Mouse (Mus musculus) Patski (cell line): Measurements from ENCODE around the gene Camta2. TPM values are rescaled to one million over a fixed set of nuclear protein-coding genes. Genes with fewer than 3 reads are reported as not detected.

Source experiments
- ATAC-seq: fragments of 100-300 bp; one replicate; pipeline ENCODE4 v1.8.0; 2021
- CTCF ChIA-PET: fragments of 350-600 bp; sonication (Branson Sonifier 250); formaldehyde crosslinking; loops from one replicate; lab custom pipeline; 2022; ENCODE audit warnings: inconsistent platforms; lab: Charles Lee
- POLR2A ChIA-PET: fragments of 350-600 bp; sonication (Branson Sonifier 250); formaldehyde crosslinking; loops from one replicate; lab custom pipeline; 2022; ENCODE audit warnings: antibody characterized with exemption, inconsistent platforms; lab: Charles Lee
- DNase-seq: peaks from one replicate; pipeline ENCODE4 v3.0.0-alpha.2; 2011; ENCODE audit warnings: low read depth, low spot score
- H3K27me3 ChIP-seq: fragments of 371-371 bp; one replicate; pipeline ENCODE4 v1.5.1; 2021
- CTCF ChIP-seq: fragments of 100-300 bp; IDR thresholded peaks from one replicate; pipeline ENCODE4 v1.5.1; 2021
- in situ Hi-C: fragments of 300-500 bp; cut with MboI; formaldehyde crosslinking; loops from 3 replicates; pipeline ENCODE4 v1.11.1; 2018; ENCODE audit warnings: low pct_unique_long_range_greater_than_20kb, mixed read lengths
- polyA plus RNA-seq: library from polyadenylated mRNA; unstranded; gene quantifications from one replicate; pipeline ENCODE4 v1.2.3, GENCODE M21; 2021

The Camta2 gene
- polyA plus RNA-seq = 22.2 TPM

DNA sequence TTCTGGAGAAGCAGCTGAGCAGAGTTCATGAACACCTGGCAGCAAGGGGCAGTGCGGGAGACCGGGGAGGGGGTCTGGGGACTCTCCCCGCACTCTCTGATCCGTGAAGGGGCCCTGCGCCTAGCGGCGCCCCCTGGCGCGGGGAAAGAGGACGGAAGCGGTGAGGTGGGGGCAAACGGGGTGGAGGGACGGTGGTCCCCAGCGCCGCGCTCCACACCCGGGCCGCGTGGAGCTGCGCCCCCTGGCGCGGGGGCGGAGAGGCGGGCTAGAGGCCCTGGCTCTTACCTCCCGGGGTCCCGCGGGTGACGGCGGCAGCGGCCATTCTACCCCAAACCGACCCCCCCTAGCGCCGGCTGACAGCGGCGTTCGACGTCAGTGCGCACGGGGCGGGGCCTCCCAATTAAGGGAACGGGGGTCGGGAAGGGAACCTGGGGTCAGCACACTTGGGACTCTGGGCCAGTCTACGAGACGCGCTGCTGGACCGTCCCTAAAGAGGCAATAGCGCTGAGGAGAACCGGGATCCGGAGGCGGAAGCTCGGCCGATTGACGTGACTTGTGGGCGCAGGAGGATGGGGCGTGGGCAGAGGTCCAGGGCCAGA is at the start of gene Camta2:
Camta2 (minus strand) TSS at position 505 of the 599 bp plus-strand sequence.
- peak; percentile 99 for TF ChIP-seq CTCF
- POLR2A ChIA-PET = interaction anchor here (0.6 to 2.2 kb wide), 5 partner anchors 12 to 50 kb away, joined by 3 to 11 read pairs (median 7); partner anchors contain the start of genes Inca1, Kif1c, Rnf167 and Slc25a11
- in situ Hi-C loops = loop anchor here (5.0 kb wide), 1 partner anchor 65 kb away; no protein-coding TSS in a partner anchor

DNA sequence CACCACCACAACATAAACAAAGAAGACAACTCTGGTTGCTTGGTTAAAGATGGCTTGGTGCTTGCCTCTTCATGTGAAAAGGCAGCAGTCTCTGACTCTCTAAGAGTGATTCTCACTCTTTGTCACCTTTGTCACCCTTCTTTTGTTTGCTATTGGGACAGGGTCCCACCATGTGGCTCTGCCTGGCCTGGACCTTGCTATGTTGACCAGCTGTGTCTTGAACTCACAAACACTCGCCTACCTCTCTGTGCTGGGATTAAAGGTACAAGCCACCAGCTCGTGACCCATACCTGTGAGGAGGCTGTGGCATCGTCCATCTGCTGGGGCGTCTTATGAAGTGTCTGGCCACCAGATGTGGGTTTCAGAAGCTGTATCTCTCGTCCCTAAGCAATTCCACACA is 45.4 kb upstream of the Camta2 start:
- in situ Hi-C loops = no loop called here
- DNase-seq (no peak), ATAC-seq (peak; percentile 26)
- TF ChIP-seq CTCF = no peak
- POLR2A ChIA-PET = interaction anchor here (1.2 kb wide), 1 partner anchor 11 kb away, joined by 3 read pairs; no protein-coding TSS in a partner anchor
- no peaks in the 10 kb centered on the region for H3K27me3 ChIP-seq
- CTCF ChIA-PET = interaction anchor here (0.8 to 1.2 kb wide), 3 partner anchors 12 to 104 kb away, joined by 3 read pairs; no protein-coding TSS in a partner anchor

More for the DNA sequence above, at the start of gene Camta2:
- ATAC-seq (peak; percentile 63), DNase-seq (no peak)
- CTCF ChIA-PET = interaction anchor here (0.8 to 1.5 kb wide), 7 partner anchors 10 to 19 kb away, joined by 3 to 7 read pairs (median 4); partner anchors contain the start of gene Spag7
- H3K27me3 ChIP-seq = no peaks in the 10 kb centered on the region

DNA sequence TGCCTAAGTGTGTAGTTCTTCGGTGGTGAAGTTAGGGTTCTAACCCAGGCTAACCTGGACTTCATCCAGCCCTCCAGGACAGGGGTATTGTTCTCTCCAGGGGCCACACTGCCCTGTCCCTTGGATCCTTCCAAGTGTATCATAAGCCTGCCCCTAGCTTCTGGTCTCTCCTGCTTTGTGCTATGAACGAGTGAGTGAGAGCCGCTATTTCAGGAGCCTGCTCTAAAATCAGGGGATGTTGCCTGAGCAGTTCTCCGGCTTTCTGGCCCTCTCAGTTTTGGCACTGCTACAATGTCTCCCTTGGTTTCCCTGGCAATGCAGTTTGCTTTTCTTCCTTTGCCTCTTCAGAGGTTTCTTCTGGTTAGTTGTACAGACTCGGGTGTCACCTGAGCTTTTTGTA is 43.3 kb upstream of the Camta2 start:
- DNase-seq (no peak), ATAC-seq (no peak)
- CTCF ChIA-PET = interaction anchor here (0.9 kb wide), 1 partner anchor 15 kb away, joined by 3 read pairs; no protein-coding TSS in a partner anchor
- in situ Hi-C loops = no loop called here
- POLR2A ChIA-PET = no interaction called here
- TF ChIP-seq CTCF = no peak
- H3K27me3 ChIP-seq = no peaks in the 10 kb centered on the region

DNA sequence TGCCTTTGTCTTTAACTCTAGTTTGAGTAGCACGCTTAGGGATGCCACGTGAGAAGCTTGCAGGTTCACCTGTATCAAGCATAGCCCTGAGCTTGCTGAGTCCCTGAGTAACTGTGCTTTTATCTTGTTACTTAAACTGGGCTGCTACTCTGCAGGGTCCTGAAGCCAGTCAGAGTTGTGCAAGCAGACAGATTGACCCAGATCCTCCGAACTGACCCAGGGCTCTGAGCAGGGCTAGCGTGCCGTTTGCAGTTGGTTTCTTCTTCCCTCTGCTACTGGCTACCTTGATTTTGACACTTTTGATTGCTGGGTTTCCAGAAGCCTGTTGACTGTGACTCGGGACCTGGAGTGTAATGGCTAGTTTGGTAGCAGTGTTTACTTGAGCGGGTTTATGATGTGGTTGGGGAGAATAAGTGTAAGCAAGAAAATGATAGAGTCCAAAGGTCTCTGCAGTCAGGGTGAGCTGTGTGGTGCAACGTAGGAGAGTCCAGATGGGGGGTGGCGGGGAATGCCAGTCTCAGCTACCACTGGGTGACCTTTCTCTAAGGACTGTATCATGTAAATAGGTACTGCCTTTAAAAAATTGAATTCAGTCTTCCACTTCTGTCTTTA is 42.6 kb upstream of the Camta2 start:
- in situ Hi-C loops = no loop called here
- ChIA-PET POLR2A (no interaction called here), CTCF (no interaction called here)
- no peak for TF ChIP-seq CTCF
- no peak for DNase-seq
- no peaks in the 10 kb centered on the region for H3K27me3 ChIP-seq
- no peak for ATAC-seq

DNA sequence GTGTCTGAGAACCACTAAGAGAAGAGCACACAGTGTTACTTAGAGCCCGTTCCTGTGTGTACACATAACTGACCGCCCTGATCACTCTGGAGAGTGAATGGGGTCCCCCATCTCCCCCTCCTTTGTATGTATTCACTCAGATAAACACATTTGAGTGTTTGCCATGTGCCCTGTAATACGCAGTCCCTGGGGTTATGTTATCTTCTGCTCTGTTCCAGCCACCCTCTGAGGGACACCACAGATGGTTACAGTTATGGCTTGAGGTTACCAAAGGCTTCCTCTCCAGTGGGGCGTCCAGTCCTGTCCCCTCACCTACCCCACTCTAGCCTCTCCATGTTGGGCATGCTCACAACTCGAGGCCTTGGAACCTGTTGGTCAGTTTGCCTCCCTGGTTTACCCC is 39.5 kb upstream of the Camta2 start:
- ATAC-seq = no peak
- no peak for DNase-seq
- no peaks in the 10 kb centered on the region for H3K27me3 ChIP-seq
- CTCF ChIA-PET = interaction anchor here (1.2 kb wide), 1 partner anchor 15 kb away, joined by 3 read pairs; no protein-coding TSS in a partner anchor
- in situ Hi-C loops = no loop called here
- POLR2A ChIA-PET = no interaction called here
- no peak for TF ChIP-seq CTCF

DNA sequence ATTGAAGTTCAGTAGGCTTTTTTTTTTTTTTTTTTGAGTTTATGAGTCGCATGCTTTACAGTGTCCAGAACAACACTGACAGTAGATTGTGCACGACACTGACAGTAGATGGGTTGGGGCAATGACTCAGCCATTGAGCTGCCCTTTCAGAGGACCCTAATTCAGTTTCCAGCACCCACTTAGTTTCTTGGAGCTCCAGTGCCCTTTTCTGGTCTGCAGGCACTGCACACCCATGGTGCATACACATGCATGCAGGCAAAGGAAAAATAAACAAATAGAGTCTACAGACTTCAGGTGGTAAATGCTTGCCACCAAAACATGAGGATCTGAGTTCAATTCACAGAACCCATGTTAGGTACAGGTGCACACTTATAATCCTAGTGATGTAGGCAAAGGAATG is 38.7 kb upstream of the Camta2 start:
- POLR2A ChIA-PET = interaction anchor here (0.6 kb wide), 1 partner anchor 17 kb away, joined by 3 read pairs; no protein-coding TSS in a partner anchor
- CTCF ChIA-PET = no interaction called here

DNA sequence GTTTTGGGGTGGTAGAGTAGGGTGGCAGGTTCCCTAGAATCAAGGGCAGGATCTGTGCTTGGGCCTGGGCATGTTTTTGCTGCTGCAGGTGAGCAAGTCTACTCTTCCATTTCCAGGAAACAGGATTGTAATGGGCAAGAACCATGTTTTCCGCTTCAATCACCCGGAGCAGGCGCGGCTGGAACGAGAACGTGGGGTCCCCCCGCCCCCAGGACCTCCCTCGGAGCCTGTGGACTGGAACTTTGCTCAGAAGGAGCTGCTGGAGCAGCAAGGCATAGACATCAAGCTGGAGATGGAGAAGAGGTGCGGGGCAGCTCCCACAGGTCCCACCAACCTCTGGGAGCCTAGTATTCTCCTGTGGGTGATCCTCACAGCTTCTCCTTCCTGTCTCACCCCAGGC is 36.8 kb upstream of the Camta2 start:
- no peaks in the 10 kb centered on the region for H3K27me3 ChIP-seq
- DNase-seq = no peak
- no peak for TF ChIP-seq CTCF
- ATAC-seq = no peak
- in situ Hi-C loops = no loop called here
- CTCF ChIA-PET = no interaction called here
- POLR2A ChIA-PET = no interaction called here

More for the DNA sequence above, 38.7 kb upstream of the Camta2 start:
- no peaks in the 10 kb centered on the region for H3K27me3 ChIP-seq
- in situ Hi-C loops = no loop called here
- ATAC-seq (no peak), DNase-seq (no peak)
- TF ChIP-seq CTCF = no peak

DNA sequence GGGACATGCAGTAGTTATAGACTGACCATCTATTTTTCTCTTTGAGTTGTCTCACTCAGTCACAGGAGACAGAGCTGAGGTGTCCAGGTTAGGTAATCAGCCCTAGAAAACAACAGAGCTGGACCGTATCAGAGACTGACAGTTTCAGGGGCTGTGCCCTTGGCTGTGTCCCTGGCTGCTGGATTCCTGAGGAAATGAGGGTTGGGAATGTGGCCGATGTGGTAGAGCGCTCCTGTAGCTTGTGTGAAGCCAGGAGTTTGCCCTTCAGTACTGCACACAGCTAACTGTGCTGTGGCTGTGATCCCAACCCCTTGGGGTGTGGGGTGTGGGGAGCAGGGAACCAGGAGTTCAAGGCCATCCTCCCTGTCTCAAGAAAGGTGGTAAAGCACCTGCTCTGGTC is 33.2 kb upstream of the Camta2 start:
- POLR2A ChIA-PET = no interaction called here
- no peaks in the 10 kb centered on the region for H3K27me3 ChIP-seq
- ATAC-seq (no peak), DNase-seq (no peak)
- no peak for TF ChIP-seq CTCF
- CTCF ChIA-PET = no interaction called here
- in situ Hi-C loops = no loop called here

DNA sequence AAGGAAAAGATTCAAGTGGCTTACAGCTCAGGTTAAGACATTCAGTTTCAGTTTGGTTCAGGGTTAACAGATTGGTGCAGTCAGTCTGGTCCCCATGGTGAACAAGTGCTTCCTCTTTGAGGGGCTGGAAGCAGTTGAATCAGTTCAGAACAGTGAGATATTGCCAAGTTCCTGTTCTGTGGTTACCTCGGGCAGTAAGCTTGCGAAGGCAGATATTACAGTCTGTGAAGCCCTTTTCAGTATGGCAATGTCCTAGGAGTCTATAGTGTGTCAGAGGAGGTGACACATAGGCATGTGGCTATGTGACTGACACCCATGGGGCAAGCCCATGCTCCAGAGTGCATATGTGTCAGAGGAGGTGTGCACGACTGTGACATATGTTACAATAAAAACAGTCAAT is 32.7 kb upstream of the Camta2 start:
- ATAC-seq (no peak), DNase-seq (no peak)
- ChIA-PET CTCF (no interaction called here), POLR2A (no interaction called here)
- no peaks in the 10 kb centered on the region for H3K27me3 ChIP-seq
- in situ Hi-C loops = no loop called here
- TF ChIP-seq CTCF = no peak

DNA sequence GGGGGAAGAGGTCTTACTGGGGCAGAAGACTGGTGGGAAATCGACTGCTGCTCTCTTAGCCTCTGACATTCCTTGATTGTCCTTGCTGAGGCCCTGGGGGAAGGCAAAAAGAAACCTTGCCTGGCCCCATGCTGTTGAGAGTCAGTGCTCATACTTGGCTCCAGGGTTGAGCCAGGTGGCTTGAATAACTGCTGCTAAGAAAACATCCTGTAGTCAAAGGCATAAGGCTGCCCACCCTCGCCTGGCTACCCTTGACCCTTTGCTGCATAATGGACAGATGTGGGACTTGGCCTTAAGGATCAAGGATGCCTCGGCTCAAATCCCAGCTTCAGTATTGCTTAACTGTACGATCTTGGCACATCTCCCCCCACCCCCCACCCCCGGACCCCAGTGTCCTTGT is 30.6 kb upstream of the Camta2 start:
- ATAC-seq (no peak), DNase-seq (no peak)
- in situ Hi-C loops = no loop called here
- POLR2A ChIA-PET = no interaction called here
- no peaks in the 10 kb centered on the region for H3K27me3 ChIP-seq
- TF ChIP-seq CTCF = no peak
- CTCF ChIA-PET = interaction anchor here (1.4 kb wide), 1 partner anchor 22 kb away, joined by 3 read pairs; no protein-coding TSS in a partner anchor

DNA sequence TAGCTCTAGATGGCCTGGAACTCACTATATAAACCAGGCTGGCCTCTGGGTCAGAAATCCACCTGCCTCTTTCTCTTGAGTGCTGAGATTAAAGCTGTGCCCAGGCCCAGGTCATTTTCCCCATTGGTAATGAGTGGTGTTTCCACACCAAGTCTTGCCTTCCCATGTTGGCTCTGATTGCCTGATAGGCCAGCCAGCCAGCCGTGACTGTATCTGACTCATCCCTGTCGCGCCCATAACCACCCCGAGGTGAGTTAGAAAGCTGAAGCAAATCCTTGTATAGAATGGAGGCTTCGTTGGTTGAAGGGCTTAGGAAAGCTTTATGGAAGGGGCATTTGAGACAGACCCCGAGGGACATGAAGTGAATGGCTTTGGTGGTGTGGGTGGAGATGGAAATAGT is 27.9 kb upstream of the Camta2 start:
- CTCF ChIA-PET = interaction anchor here (0.8 to 1.4 kb wide), 2 partner anchors 12 to 39 kb away, joined by 4 read pairs; no protein-coding TSS in a partner anchor
- no peaks in the 10 kb centered on the region for H3K27me3 ChIP-seq
- TF ChIP-seq CTCF = no peak
- in situ Hi-C loops = no loop called here
- DNase-seq (peak; percentile 20), ATAC-seq (peak; percentile 47)
- POLR2A ChIA-PET = interaction anchor here (0.7 to 1.0 kb wide), 2 partner anchors 25 to 35 kb away, joined by 3 read pairs; no protein-coding TSS in a partner anchor
